Mouse (Mus musculus): ENCODE measurements at regions not wholly inside any gene's neighbourhood (a gene's known extent, or its start where the extent isn't known, plus 50 kb on each side); places are given as distances from the start of the nearest gene placed in this dataset.

DNA sequence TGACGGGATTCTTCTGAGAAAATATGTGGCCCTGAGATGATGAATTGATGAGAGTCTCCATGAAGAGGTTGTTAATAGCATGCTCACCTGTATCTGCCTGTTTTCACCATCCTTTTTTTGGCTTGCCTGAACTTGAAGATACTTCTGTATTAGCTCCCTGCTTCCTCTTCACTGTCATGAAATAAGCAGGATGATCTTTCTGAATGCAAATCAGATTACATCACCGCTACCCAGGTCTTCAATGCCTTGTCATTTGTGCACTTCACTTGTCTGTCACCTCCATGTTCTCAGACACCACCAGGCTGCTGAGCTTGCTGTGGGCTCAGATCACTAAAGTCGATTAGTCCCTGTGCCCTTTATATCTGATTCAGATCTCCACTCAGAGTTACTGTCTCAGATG is 146.2 kb upstream of the Nrp1 start:
- no peak for DNase-seq (ENCODE audit: low read depth in 1 of 2, low spot score in 2 of 2)

GRCm38 (mm10) chr8:128214256-128214655 is 144.1 kb upstream of the Nrp1 start:
- DNase-seq (ENCODE audit: low read depth in 1 of 2, low spot score in 2 of 2), result no peak

- no peak for DNase-seq (ENCODE audit: low read depth in 1 of 2, low spot score in 2 of 2)
Measured at GRCm38 (mm10) chr8:128218886-128219285, 139.5 kb upstream of the Nrp1 start.

DNA sequence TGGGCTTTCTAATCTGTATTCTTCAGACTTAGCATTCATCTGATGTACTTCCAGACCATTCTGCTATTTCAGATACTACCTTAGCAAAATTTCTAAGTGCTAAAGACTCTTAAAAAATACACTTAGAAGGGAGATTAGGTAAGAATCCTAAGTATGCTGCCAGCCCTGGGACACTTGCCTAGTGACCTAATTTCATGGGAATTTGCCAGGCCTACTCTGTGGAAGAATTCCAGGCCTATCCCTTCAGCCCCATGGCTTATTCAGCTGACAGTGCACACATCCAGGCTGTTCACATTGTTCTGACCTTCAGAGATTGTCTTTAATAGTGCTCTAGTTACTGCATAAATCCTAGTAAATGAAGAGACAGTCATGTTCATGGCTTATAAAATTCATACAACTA is 138.9 kb upstream of the Nrp1 start:
- DNase-seq (ENCODE audit: low read depth in 1 of 2, low spot score in 2 of 2), result no peak

DNA sequence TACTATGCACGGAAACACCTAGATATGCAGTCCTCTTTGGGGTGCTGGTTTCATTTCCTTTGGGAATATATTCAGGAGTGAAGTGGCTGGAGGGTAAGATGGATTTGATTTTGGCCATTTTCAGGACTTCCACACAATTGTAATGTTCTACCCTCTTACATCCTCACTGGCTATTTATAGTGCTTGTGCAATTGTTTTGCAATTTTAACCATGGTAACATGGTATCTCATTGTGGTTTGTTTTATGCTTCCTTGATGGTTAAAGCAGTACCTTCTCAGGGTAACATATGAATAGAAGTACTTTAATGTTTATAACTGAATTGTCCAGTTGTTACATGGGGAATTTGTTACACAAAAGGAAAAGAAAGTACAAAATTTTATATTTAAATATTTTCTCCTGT is 135.3 kb upstream of the Nrp1 start:
- DNase-seq (ENCODE audit: low read depth in 1 of 2, low spot score in 2 of 2), result no peak

GRCm38 (mm10) chr8:128223522-128223921 is 134.9 kb upstream of the Nrp1 start:
- DNase-seq (ENCODE audit: low read depth in 1 of 2, low spot score in 2 of 2), result no peak

DNA sequence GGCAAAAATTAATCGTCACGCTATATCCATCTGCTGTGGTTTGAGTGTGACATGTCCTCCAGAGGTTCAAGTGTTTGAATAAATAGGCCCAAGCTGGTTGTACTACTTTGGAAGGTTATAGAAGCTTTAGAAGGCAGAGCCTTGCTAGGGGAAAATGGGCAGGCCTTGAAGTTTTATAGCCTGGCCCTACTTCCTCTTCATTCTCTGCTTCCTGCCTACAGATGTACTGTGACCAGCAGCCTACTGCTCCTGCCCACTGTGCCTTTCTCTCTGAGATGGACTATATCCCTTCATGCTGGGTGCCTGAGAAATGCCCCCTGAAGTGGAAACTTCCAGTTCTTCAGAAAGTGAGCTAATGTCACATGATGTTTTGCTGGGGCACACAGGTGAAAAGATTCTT is 133.3 kb upstream of the Nrp1 start:
- DNase-seq (ENCODE audit: low read depth in 1 of 2, low spot score in 2 of 2), result no peak

- DNase-seq (ENCODE audit: low read depth in 1 of 2, low spot score in 2 of 2), result no peak
Measured at GRCm38 (mm10) chr8:128235071-128235470, 123.3 kb upstream of the Nrp1 start.

- peak in 1 of 2 experiments; percentile 26 for DNase-seq (ENCODE audit: low read depth in 1 of 2, low spot score in 2 of 2)
Measured at GRCm38 (mm10) chr8:128235527-128235926, 122.9 kb upstream of the Nrp1 start.

- DNase-seq (ENCODE audit: low read depth in 1 of 2, low spot score in 2 of 2), result no peak
Measured at GRCm38 (mm10) chr8:128236097-128236496, 122.3 kb upstream of the Nrp1 start.

DNA sequence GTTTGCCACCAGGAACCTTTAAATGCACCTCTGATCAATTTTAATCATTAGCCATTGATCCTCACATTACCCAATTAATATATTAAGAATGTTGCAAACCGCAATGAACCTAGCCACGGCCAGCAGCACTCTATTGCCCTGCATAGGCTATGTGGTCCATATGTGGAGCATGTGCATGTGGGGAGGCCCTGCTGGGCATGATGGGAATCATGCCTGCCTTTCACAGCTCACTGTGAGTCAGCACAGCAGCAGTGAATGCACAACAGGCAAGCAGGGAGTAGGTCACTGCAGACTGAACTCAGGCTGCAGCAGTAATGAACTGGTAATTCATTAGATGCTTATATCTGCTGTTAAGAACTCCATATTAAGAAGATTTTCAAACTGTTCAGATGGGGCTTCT is 119.5 kb upstream of the Nrp1 start:
- DNase-seq (ENCODE audit: low read depth in 1 of 2, low spot score in 2 of 2), result no peak

DNA sequence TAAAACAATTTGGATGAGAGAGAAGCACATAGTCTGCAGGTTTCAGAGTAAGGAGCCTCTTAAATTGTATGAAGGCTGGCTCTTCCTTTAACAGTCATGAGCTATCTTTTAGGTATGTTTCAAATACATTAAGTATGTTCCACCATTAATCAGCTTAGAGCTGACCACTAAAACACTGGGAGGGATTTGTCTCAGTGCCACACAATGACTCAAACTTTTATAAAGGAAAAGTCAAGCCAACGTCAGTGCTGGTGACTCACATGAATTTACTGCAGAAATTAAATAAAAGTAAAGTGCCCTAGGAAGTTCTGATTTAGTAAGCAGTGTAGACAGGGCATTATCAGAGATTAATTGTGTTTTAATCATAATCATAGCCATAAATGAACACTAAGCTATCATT is 118.6 kb upstream of the Nrp1 start:
- DNase-seq (ENCODE audit: low read depth in 1 of 2, low spot score in 2 of 2), result no peak

DNA sequence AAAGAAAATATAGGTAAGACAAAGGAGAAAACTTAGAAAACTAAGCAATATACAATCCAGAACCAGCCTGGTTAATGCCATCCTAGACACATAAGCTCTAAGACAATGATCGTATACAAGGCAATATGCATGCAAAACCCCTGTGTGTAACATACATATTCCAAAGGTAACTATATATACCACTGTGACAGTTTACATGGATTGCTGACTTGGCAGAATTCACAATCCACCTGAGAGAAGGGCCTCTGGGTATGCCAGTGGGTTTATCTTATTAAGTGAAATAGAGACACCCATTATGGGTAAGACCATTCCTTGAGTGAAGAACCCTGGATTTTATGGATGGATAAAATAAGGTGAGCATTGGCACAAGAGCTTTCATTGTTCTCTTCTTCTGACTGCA is 117.2 kb upstream of the Nrp1 start:
- no peak for DNase-seq (ENCODE audit: low read depth in 1 of 2, low spot score in 2 of 2)

- no peak for DNase-seq (ENCODE audit: low read depth in 1 of 2, low spot score in 2 of 2)
Measured at GRCm38 (mm10) chr8:128242465-128243251, 115.7 kb upstream of the Nrp1 start.

DNA sequence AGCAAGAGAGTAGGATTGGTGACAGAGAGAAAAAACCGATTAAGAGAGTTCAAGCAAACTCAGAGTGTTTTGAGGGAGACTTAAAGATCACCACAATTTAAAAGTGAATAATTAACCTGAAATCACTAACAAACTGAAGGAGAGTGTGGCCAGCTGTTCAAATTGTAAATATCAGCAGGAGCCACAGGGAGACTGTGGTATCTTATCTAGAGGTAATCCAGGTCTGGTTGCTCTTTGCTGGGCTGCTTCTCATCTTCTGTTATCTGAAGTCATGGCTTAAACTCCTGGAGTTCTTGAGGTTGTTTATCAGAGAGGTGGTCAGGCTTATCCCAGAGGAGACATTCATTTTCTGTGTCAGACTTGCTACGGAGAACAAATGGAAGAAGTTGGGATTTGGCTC is 106.7 kb upstream of the Nrp1 start:
- no peak for DNase-seq (ENCODE audit: low read depth in 1 of 2, low spot score in 2 of 2)

GRCm38 (mm10) chr8:128260836-128261235 is 97.6 kb upstream of the Nrp1 start:
- DNase-seq (ENCODE audit: low read depth in 1 of 2, low spot score in 2 of 2), result no peak

GRCm38 (mm10) chr8:128261367-128261766 is 97.0 kb upstream of the Nrp1 start:
- no peak for DNase-seq (ENCODE audit: low read depth in 1 of 2, low spot score in 2 of 2)

GRCm38 (mm10) chr8:128263251-128263947 is 95.0 kb upstream of the Nrp1 start:
- no peak for DNase-seq (ENCODE audit: low read depth in 1 of 2, low spot score in 2 of 2)

GRCm38 (mm10) chr8:128267261-128267660 is 91.1 kb upstream of the Nrp1 start:
- DNase-seq (ENCODE audit: low read depth in 1 of 2, low spot score in 2 of 2), result no peak

GRCm38 (mm10) chr8:128268010-128268409 is 90.4 kb upstream of the Nrp1 start:
- DNase-seq (ENCODE audit: low read depth in 1 of 2, low spot score in 2 of 2), result no peak

GRCm38 (mm10) chr8:128269546-128269945 is 88.9 kb upstream of the Nrp1 start:
- DNase-seq (ENCODE audit: low read depth in 1 of 2, low spot score in 2 of 2), result no peak

DNA sequence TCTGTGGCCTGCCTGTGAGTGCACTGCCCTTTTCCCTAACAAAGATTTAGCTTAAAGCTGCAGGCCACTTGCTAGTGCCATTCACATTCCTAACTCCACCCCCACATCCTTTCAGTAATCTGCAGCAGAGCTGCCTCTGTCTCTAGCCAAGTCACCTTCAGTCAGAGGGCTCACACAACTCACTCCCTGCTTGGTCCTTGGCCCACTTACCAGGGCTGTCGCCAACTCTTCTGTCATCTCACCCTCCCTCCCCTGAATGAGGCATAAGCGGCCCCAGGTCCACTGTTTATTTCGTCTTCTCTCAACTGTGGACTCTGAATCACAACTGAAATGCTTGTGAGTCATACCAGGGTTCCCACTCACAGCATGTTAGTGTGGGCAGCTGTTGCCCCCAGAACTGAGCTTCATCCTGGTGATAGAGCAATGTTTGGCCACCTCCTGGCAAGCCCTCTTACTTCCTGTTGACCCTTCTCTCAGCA is 85.5 kb upstream of the Nrp1 start:
- DNase-seq (ENCODE audit: low read depth in 1 of 2, low spot score in 2 of 2), result no peak

DNA sequence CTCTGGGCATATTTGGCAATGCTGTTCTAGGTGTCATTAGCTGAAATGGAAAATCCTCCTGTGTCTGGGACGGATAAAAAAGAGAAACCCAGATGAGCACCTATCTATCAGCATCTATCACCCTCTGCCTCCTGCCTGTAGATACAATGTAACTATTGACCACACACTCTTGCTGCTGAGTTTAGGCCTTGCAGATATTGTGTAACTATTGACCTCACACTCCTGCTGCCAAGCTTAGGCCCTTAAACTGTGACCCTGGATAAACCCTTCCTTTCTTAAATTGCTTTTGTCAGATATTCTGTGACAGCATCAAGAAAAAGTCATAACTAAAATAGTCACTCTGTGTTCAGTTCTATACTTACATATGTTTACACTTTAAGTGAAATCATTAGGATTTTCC is 81.9 kb upstream of the Nrp1 start:
- DNase-seq (ENCODE audit: low read depth in 1 of 2, low spot score in 2 of 2), result no peak
